Mouse (Mus musculus) monocyte, adult 2 months (primary cell): Measurements from ENCODE around the gene Zfp282.

Experiments
- DNase-seq, 2 experiments: peaks; one replicate each; pipeline ENCODE4 v3.0.0; 2022; ENCODE audit warnings: low spot score in 2 of 2, low read depth in 1 of 2

The Zfp282 gene

DNA sequence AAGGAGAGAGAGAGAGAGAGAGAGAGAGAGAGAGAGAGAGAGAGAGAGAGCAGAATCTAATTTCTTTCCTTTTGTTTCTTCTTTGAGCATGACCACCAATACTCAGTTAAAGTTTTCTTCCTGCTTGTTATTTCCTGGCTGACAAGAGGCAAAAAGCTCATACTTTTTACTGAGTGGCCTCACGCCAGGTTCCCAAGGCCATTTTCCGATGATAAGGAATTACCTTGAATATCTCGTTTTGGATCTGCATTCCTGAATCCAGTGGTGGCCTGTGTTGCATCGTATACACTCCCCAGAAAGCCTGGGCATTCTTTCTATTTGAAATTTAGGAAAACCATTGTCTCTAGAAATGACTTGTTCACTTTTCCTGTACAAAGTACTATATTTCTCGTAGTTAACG lies 22.4 kb downstream of the Zfp282 start:
- no peak for DNase-seq

DNA sequence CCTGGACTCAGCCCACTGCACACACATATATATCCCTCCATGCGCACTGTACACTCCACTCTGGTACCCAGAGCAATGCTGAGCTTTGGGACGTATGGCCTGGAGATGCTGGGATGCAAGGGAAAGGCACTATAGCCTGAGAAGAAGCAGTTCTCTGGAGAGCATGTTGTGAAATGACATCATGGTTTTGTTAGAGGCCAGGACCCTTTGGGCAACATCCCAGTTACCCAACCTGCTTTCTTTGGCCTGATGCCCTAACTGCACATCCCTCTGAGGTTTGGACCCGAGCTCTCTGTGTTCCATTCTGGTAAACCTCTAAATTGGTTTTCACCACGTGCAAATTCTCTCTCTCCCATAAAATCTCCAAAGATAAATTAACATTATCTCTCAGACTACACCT lies 26.6 kb downstream of the Zfp282 start:
- no peak for DNase-seq

DNA sequence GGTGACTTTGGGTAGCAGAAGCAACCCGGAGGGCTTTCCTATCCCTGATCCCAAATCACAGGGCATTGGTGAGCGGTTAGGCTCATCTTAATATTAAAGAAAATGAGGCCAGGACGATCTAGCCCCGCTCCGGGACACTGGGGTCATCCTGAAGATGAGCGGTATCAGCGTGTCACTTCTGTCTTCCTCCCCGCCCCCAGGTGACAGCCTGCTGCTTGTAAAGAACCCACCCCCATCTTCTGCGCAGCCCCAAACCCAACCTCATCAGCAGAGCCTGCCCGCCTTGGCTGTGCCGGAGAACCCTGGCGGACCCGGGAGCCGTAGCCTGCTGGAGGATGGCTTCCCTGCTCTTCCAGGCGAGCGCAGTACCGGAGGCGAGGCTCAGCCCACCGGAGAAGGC lies 27.4 kb downstream of the Zfp282 start:
- DNase-seq: no peak

DNA sequence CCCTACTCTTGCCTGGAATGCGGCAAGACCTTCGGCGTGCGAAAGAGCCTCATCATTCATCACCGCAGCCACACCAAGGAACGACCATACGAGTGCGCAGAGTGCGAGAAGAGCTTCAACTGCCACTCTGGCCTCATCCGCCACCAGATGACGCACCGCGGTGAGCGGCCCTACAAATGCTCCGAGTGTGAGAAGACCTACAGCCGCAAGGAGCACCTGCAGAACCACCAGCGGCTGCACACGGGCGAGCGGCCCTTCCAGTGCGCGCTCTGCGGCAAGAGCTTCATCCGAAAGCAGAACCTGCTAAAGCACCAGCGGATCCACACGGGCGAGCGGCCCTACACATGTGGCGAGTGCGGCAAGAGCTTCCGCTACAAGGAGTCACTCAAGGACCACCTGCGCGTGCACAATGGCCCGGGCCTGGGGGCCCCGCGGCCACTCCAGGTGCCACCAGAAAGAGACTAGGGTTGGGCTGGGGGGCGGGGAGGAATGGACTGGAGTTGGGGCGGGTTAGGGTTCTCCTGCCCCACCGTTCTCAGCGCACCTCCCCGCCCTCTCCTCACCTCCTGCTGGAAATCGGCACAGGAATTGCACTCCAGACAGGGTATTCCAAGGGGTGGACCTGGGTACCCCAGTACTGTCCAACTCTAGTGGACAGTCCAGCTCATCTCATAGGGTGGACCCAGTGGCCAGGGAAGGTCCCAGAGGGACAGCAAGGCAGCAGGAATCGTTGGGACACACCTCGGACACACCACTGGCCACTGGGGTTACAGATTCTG lies 28.1 kb downstream of the Zfp282 start:
- DNase-seq: no peak

DNA sequence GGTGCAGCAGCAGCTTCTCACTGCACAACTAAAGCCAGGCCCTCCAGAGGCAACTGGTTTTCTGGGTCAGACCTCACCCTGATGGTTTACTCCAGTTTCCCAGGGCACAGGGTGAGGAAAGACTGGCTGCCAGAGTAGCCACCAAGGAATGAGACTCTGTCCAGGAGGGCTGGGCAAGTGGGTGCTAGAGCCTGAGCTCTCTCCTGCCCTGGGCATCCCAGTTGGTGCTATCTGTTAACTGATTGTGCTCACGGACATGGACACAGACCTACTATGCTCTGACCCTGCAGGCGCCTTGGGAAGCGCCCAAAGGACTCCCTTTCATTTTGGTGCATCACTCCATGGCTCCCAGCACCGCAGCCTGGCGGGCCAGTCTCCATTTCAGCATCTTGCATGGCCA lies 29.3 kb downstream of the Zfp282 start:
- no peak for DNase-seq

DNA sequence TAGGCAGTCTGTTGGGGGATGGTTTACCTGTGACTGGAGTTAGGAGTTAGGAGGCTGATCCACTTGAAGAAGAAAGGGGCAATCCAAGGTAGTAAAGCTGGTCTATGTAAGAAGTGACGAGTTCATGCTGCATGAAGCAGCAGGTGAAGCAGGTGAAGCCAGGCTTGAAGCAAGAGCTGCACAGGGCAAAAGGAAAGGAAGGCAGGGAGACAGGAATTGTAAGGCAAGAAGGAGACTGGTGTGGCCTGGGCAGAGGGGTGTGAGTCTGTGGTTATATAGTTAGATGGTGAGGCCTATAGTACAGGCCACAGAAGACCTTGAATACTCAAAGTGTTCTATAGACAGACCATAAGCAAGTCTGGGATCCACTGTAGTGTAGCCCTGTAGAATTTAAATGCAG lies 32.0 kb downstream of the Zfp282 start:
- no peak for DNase-seq

DNA sequence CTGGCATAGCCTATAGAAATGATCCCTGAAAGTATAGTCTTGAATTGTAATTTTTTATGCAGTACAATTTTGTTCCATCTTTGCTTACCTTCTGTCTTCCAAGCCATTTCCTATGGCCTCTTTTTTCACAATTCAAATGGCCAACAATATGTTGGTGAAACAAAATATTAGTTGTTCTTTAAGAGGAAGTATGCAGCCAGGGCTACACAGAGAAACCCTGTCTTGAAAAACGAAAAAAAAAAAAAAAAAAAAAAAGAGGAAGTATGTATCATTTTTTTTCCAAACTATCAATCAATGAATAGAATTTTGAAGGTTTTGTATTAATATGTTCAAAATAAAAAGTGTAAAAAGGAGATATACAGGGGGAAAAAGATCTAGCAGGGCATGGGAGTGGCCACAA lies 34.6 kb downstream of the Zfp282 start:
- no peak for DNase-seq

DNA sequence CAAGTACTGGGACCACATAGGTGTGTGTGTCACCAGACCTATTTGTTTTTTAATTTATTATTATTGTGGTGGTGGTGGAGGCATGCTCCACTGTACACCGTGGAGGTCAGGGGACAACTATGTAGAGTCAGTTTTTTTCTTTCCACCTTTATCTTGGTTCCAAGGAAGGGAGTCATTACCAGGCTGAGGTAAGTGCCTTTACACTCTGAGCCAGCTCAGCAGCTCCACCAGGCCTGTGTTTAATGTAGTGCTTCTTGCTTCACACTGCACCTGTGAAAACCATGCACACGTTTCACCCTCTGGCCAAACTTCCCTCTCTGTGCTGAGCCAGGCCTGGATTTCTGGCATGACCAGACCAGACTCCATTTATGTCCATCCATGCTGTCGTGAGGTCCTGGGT lies 36.0 kb downstream of the Zfp282 start:
- no peak for DNase-seq

DNA sequence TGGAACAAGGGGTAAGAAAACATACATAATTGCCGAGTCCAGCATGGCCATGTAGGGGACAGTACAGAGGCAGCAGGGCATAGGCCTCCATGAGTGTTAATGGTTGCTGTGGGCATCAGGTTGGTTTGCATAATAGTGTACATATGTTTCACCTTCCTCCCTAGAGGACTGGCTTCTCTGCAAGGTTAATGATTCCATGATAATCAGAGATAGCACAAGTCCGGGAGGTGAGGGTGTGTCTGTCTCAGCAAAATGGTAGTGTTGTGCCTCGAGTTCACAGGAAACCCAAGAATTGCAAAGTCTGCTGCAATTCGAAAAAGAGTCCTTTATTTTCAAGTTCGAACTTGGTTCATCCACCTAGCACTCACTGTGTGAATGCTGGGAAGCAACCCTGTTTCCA lies 40.0 kb downstream of the Zfp282 start:
- DNase-seq: no peak

DNA sequence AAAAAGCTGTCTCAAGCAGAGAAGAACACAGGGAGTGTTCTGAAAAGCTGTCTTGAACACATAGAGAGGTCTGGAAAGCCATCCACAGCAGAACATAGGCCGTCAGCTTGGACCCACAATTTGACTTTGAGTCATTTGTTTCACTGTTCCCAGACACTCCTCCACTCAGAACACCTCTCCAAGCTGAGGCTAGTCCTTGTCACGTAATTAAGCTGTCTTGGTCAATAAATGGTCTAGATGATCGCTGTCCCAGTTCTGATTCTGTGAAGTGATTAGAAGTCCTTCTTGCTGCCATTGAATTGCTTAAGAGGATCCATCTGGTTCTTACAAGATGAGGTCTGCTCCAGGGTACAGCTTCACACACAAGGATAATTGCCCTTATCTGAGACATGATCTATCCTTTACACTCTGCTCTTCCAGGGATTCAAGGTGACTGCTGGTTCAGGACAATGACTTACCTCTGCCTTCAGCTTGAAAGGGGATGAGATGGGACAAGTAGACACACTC lies 41.8 kb downstream of the Zfp282 start:
- DNase-seq: no peak

DNA sequence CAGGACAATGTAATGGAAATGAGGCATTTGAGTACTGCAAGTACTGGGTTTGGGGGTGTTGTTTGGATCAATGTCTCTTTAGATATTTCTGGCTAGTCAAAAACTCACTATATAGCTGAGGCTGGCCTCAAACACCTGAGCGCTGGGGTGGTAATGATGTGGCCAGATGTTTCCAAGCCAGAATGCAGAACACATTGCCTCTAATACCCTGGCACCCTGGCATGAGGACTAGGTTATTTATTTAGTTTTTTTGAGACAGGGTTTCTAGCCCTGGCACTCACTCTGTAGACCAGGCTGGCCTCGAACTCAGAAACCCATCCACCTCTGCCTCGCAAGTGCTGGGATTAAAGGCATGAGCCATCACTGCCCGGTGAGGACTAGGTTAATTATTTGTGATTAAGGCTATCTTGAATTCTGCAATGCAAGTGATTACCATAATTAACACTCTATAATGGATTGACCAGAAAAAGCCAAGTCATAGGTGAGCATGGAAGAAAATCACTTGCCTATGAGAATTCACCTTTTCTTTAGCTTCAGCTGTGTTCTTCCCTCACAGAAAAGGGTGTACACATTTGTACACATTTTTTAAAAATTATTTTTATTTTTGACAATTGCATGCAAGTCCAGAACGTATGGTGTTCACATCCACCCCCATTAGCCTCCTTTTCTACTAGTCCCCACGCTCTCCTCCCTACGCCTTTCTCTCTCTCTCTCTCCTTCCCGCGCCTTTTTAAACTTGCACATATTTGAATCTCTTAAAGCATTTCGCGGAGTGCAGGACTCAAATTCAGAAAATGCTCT lies 42.8 kb downstream of the Zfp282 start:
- DNase-seq: no peak

DNA sequence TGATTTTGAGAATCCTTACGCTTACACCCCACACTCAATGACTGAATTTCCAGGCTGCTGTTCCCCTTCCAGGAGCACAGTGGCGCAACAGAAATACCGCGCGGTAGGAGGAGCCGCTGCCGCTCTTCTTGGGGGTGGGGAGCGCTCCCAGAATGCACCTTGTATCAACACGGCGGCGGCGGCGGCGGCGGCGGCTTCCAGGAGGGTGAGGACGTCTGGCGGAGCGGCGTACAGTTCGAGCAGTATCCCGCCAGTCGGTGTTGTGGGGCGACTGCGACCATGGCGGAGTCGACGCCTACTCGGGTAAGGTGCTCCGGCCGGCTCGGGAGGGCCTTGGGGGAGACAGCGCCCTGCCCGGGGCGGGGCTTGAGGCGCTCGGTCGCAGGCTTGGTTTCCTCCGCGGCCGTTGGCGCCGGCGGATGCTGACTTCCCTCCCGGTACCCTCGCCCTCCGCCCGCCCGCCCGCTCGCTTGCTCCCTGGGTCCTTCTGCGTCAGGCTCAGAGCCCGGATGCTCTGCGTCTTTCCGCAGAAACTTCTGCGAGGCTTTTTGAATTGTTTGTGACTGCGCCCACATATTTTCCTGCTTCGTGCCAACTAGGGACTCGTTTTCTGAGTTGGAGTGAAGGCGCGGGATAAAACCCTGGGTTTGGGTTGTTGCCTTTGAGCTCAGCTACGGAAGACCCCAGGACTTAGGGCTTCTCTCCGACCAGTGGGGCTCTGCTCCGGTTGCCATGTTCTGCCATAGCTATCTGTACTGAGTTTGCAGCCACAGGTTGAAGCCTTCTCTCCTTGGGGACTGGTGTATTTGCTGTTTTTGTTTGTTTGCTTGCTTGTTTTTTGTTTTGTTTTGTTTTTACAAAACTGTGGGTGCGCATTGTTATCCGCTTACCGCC lies 43.7 kb downstream of the Zfp282 start, which contains the start of gene Zfp212:
Gene Zfp212 (plus strand): TSS at position 30 of the 894 bp plus-strand sequence.
- DNase-seq: peak; percentile 57 to 67

DNA sequence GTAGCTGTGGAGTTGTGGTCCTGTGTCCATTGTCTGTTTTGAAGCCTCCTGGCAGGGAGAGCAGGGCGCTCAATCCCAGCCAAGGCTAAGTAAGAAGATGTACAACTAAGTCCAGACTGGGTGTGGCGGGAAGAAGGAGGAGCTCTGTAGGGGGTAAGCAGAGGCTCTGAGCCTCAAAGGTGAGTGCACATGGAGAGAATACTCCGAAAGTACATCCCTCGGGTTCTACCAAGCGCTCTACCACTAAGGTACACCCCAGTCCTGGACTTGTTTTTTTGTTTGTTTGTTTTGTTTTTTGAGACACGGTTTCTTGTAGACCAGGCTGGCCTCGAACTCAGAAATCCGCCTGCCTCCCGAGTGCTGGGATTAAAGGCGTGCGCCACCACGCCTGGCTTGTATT lies 65.5 kb downstream of the Zfp282 start:
- DNase-seq: no peak

DNA sequence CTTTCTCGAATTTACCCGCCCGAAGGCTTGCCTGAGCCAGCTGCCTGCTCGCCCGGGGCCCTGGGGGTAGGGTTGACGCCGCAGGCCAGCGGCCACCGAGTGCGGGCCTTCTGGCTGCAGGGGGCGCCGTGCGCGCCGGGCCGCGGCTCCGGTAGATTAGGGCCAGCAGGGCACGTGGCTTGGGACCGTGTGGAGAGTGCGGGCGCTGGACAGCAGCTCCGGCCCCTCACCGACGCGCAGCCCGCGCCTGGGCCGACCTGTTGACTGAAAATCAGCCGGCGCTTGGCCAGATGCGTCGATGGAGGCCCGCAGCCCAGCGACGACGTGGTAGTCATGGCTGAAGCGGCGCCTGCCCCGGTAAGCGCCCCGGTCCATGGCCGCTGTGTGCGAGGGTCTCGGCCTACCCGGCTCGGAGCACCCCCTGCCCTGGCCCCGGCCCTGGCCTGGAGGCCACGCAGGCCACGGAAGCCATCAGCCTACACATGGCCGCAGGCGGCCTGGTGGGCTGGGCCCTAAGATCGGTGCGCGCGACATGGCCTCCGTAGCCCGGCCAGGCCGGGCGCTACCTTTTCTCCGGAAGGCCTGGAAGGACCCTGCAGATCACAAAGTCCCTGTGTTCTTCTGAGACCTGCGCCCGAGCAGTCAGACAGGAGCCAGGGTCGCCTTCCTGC lies 66.2 kb downstream of the Zfp282 start:
- DNase-seq: peak; percentile 16 to 36

DNA sequence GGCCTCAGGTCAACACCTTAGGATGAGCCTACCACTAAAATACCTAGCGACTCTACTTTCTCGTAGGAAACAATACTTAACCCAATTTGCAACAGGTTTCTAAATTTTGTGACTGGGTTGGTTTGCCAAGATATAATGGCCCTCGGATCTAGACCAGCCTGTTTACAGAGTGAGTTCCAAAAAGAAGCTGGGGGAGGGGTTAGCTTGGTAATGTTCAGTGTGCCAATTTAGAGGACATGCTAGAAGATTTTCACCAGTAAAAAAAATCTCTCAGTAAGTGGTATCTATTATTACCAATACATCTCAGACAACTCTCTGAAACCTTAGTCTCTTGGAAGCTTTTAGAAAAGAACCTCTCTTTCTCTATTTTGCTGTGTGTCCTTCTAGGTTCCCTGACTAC lies 66.7 kb downstream of the Zfp282 start:
- no peak for DNase-seq

DNA sequence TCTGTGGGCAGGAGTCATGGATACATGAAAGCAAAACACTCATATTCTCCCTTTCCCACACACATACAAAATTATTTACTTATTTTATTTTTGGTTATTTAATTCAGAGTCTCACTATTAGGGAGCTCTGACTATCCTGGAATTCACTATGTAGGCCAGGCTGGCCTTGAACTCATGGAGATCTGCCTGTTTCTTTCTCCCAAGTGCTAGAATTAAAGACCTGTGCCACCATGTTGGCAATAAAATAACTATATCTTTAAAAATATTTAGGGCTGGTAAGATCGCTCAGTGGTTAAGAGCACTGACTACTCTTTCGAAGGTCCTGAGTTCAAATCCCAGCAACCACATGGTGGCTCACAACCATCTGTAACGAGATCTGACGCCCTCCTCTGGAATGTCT lies 70.4 kb downstream of the Zfp282 start:
- no peak for DNase-seq

DNA sequence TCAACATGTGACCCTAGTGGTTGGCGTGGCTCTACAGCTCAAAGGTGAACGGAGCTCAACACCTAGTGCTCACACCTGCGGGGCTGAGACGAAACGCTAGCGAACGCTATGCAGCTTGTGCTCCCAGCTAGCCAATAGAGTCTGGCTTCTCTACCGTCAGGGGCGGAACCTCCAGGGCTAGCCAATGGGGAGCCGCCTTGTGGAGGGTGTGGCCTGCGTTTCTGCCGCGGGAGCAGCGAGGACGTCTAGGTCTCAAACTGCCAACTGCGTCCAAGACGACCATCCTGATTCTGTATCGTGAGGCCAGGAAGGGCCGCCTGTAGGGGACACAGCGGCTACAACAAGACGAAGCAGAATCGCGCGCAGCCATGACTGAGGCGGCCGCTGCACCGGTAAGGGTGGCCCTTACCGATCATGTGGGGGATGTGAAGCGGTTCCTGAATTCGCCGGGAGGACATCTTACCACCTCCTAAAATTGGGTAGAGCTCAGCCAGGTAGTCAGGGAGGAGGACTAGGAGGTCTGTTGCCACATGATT lies 76.3 kb downstream of the Zfp282 start, which contains the start of gene Zfp956:
Gene Zfp956 (plus strand): TSS at position 200 of the 536 bp plus-strand sequence.
- DNase-seq: peak; percentile 68 to 83

DNA sequence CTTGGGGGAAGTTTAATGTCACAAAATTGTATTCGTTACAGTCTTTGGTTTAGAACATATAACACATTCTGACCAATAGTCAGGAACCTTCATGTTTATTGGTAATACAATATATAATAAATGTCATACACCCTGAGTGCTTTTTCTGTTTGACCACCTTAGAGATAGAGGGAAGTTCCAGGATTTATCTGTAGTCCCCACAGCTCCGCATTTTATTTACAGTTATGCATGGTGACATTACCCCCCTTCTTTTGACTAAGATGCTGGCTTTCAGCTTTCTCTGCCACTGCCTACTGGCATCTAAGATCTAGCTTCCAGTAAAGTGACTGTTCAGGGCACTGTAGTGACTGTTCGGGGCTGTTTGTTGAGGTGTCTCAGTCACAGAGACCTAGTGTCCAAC lies 77.4 kb downstream of the Zfp282 start:
- no peak for DNase-seq

DNA sequence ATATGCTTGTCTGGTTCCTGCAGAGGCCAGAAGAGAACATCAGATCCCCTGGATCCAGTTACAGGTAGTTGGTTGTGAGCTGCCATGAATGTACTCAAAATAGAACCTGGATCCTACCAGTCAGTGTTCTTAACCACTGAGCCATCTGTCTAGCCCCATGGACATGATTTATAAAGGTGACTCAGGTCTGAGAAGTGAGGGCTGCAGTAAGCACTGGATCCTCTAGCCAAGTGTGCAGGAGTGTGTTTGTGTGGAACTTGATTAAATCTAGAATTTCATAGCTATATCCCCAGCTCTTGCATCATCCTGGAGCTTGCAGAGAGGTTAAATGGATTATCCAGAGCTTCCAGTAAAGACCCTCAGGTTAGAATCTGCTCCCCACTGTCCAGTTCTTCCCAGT lies 80.8 kb downstream of the Zfp282 start:
- no peak for DNase-seq
